Mouse (Mus musculus): ENCODE measurements around the gene Elovl6.

Gene Elovl6

GRCm38 (mm10) chr3:129544217-129544616, 12.1 kb downstream of the Elovl6 start:
- DNase-seq, result no peak

GRCm38 (mm10) chr3:129545228-129545627, 13.1 kb downstream of the Elovl6 start:
- no peak for DNase-seq

- DNase-seq, result no peak
These were observed 13.6 kb downstream of the Elovl6 start for GRCm38 (mm10) chr3:129545801-129546200.

- no peak for DNase-seq
These were observed 15.8 kb downstream of the Elovl6 start for GRCm38 (mm10) chr3:129547837-129548435.

GRCm38 (mm10) chr3:129548760-129549159, 16.6 kb downstream of the Elovl6 start:
- DNase-seq, result no peak

GRCm38 (mm10) chr3:129549546-129549945, 17.4 kb downstream of the Elovl6 start:
- DNase-seq, result no peak

GRCm38 (mm10) chr3:129551581-129552290, 19.6 kb downstream of the Elovl6 start:
- no peak for DNase-seq

GRCm38 (mm10) chr3:129552370-129552769, 20.2 kb downstream of the Elovl6 start:
- DNase-seq, result no peak

GRCm38 (mm10) chr3:129553173-129553572, 21.0 kb downstream of the Elovl6 start:
- DNase-seq, result no peak

- DNase-seq, result no peak
These were observed 21.5 kb downstream of the Elovl6 start for GRCm38 (mm10) chr3:129553661-129554060.

GRCm38 (mm10) chr3:129554436-129554835, 22.3 kb downstream of the Elovl6 start:
- DNase-seq, result no peak

- DNase-seq, result no peak
These were observed 24.9 kb downstream of the Elovl6 start for GRCm38 (mm10) chr3:129557048-129557447.

GRCm38 (mm10) chr3:129557566-129557965, 25.4 kb downstream of the Elovl6 start:
- DNase-seq, result no peak

GRCm38 (mm10) chr3:129558016-129558955, 26.1 kb downstream of the Elovl6 start:
- DNase-seq, result no peak

GRCm38 (mm10) chr3:129560068-129560467, 27.9 kb downstream of the Elovl6 start:
- DNase-seq, result no peak

- no peak for DNase-seq
These were observed 28.9 kb downstream of the Elovl6 start for GRCm38 (mm10) chr3:129561011-129561410.

GRCm38 (mm10) chr3:129561853-129562252, 29.7 kb downstream of the Elovl6 start:
- DNase-seq, result no peak

- DNase-seq, result no peak
These were observed 30.3 kb downstream of the Elovl6 start for GRCm38 (mm10) chr3:129562411-129562810.

GRCm38 (mm10) chr3:129563807-129564206, 31.7 kb downstream of the Elovl6 start:
- DNase-seq, result no peak

- DNase-seq, result no peak
These were observed 32.7 kb downstream of the Elovl6 start for GRCm38 (mm10) chr3:129564852-129565251.

- DNase-seq, result no peak
These were observed 33.3 kb downstream of the Elovl6 start for GRCm38 (mm10) chr3:129565458-129565857.

- no peak for DNase-seq
These were observed 33.9 kb downstream of the Elovl6 start for GRCm38 (mm10) chr3:129566013-129566412.

- DNase-seq, result no peak
These were observed 34.7 kb downstream of the Elovl6 start for GRCm38 (mm10) chr3:129566876-129567275.

- no peak for DNase-seq
These were observed 36.4 kb downstream of the Elovl6 start for GRCm38 (mm10) chr3:129568506-129568905.

Measured in cerebellum, adult 11 months (tissue).